13 mouse cellular contexts compared by ENCODE assay signal in genomic region chr9:63241241-63241640, GRCm38 (mm10).
DNase-seq lines count a peak whose midpoint lies in the region; ATAC-seq and TF ChIP-seq lines count a peak whose summit lies in the region.
"Had no signal": no experiment of that assay in that cellular context is flagged by ENCODE, and none has a peak within 500 bp of the region (broad histone marks: within the 10 kb centered on the region; RNA-seq: fewer than 3 reads in every experiment).

No protein-coding gene starts in this region.

- no peak for TF ChIP-seq CTCF in gastrocnemius, adult 2 months (IDR thresholded peaks at IDR 0.05)

- H3K9ac ChIP-seq in limb, embryonic 13.5 days, result no peak overlapping the region
- H3K9ac ChIP-seq: liver, embryonic 14.5 days; stomach, embryonic 15.5 days had no signal

- H3K9me3 ChIP-seq in limb, embryonic 13.5 days, result no peaks in the 10 kb centered on the region
- H3K9me3 ChIP-seq: stomach, embryonic 15.5 days had no signal

- 0 out of 2 replicates have a peak overlapping the region, but pooled peaks have one; percentile 7 for H3K4me2 ChIP-seq in limb, embryonic 13.5 days (replicated peaks)
- H3K4me2 ChIP-seq: stomach, embryonic 15.5 days had no signal

- no peak overlapping the region for H3K27ac ChIP-seq in limb, embryonic 13.5 days
- no peak overlapping the region for H3K27ac ChIP-seq in gastrocnemius, adult 2 months
- H3K27ac ChIP-seq: liver, embryonic 14.5 days; stomach, embryonic 15.5 days had no signal

- H3K36me3 ChIP-seq in limb, embryonic 13.5 days, result peaks cover 21% of the 10 kb centered on the region
- H3K36me3 ChIP-seq: stomach, embryonic 15.5 days had no signal

- peak; percentile 75 for DNase-seq in heart, adult 11 months
- no peak for DNase-seq in heart, adult 9 months (ENCODE audit: low spot score in 2 of 2)
- peak; percentile 16 to 53 for DNase-seq in kidney, postnatal 25 days
- no peak for DNase-seq in kidney, adult 8-10 months
- DNase-seq in kidney, postnatal 36 days, result peak; percentile 16 to 23
- DNase-seq in gastrocnemius, adult 2 months, result no peak
- DNase-seq: cerebellum, adult 2 months; lung, postnatal 10 days; thymus, postnatal 25 days had no signal

- intact Hi-C loops in gastrocnemius, adult 2 months (cut with DNase I), result no loop called here

- peaks cover 18% of the 10 kb centered on the region for H3K4me1 ChIP-seq in limb, embryonic 13.5 days
- H3K4me1 ChIP-seq: stomach, embryonic 15.5 days had no signal

- no peaks in the 10 kb centered on the region for H3K27me3 ChIP-seq in limb, embryonic 13.5 days
- H3K27me3 ChIP-seq: stomach, embryonic 15.5 days had no signal

- WGBS in limb, embryonic 13.5 days, result 20% methylated on average over 8 of the region's 8 CpGs

- H3K4me3 ChIP-seq in limb, embryonic 13.5 days, result no peak overlapping the region
- no peak overlapping the region for H3K4me3 ChIP-seq in gastrocnemius, adult 2 months
- H3K4me3 ChIP-seq: stomach, embryonic 15.5 days had no signal

- no peak for ATAC-seq in limb, embryonic 13.5 days (ENCODE audit: low FRiP score, low read depth)
- ATAC-seq: activated CD4-positive, CD25-positive, alpha-beta regulatory T cell, adult 4 months had no signal

Comparison
In these comparisons a context has a peak if more than half of its experiments do, and no peak if none do; other contexts are left out.
1. DNase-seq: peak in heart, adult 11 months (single experiment), kidney, postnatal 25 days (2 of 2) and kidney, postnatal 36 days (2 of 2); none in heart, adult 9 months (0 of 2), kidney, adult 8-10 months (0 of 2) and gastrocnemius, adult 2 months (single experiment).